ENCODE assay signal across 9 mouse cellular contexts in the genomic region with DNA sequence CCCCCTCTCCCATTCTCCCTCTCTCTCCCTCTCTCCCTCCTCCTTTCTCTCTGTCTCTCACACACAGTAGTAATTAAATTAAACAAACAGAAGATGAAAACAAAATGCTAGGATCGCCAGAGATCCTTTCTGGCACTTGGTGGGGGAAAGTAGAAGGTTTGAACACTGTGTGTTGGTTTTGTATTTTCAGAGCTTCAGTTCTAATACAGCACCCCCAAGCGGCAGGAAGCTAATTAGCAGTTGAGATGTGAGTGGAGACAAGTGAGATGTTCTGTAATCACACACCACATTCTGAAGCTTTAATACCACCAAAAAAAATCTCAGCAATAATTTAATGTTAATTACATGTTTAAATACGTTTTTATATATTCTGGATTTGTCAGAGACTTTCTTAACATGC. TPM values are rescaled to one million over a fixed set of nuclear protein-coding genes. Genes with fewer than 3 reads are reported as not detected.
DNase-seq lines count a peak whose midpoint lies in the region; ATAC-seq lines count a peak whose summit lies in the region.
"Had no signal": no experiment of that assay in that cellular context is flagged by ENCODE, and none has a peak within 500 bp of the region (broad histone marks: within the 10 kb centered on the region; RNA-seq: fewer than 3 reads in every experiment).

No protein-coding gene starts in this region.

- no peak overlapping the region for H3K4me3 ChIP-seq in heart, embryonic 12.5 days
- H3K4me3 ChIP-seq: midbrain, embryonic 12.5 days had no signal

- DNase-seq in heart, adult 18-20 months = peak; percentile 32 to 72
- DNase-seq in right cerebral cortex, adult 18-20 months = peak; percentile 30
- DNase-seq in right cerebral cortex, postnatal 36 days (ENCODE audit: low spot score in 2 of 2) = no peak
- DNase-seq in adrenal gland, postnatal 14 days = peak; percentile 69
- DNase-seq in kidney, postnatal 14 days = peak; percentile 60
- peak; percentile 66 for DNase-seq in retina, postnatal 1 day

- no peaks in the 10 kb centered on the region for H3K9me3 ChIP-seq in heart, embryonic 12.5 days (replicated peaks)
- H3K9me3 ChIP-seq: midbrain, embryonic 12.5 days had no signal

- no peak for ATAC-seq in heart, embryonic 12.5 days (ENCODE audit: insufficient number of reproducible peaks, low FRiP score)
- no peak for ATAC-seq in inflammation-experienced regulatory T-cells, adult 6 months

- no peaks in the 10 kb centered on the region for H3K27me3 ChIP-seq in heart, embryonic 12.5 days (replicated peaks)
- H3K27me3 ChIP-seq: midbrain, embryonic 12.5 days had no signal

- no peak overlapping the region for H3K9ac ChIP-seq in heart, embryonic 12.5 days
- H3K9ac ChIP-seq: midbrain, embryonic 12.5 days had no signal

- no peak overlapping the region for H3K4me2 ChIP-seq in heart, embryonic 12.5 days
- H3K4me2 ChIP-seq: midbrain, embryonic 12.5 days had no signal

- no peaks in the 10 kb centered on the region for H3K4me1 ChIP-seq in heart, embryonic 12.5 days (replicated peaks)
- H3K4me1 ChIP-seq: midbrain, embryonic 12.5 days had no signal

- H3K27ac ChIP-seq in heart, embryonic 12.5 days (ENCODE audit: poor library complexity, severe bottlenecking) = no peak overlapping the region
- H3K27ac ChIP-seq: midbrain, embryonic 12.5 days had no signal

- peaks cover 58% of the 10 kb centered on the region for H3K36me3 ChIP-seq in heart, embryonic 12.5 days

- WGBS in heart, embryonic 12.5 days = 16% methylated on average over 3 of the region's 3 CpGs

RNA-seq across cellular contexts. Expression of a gene that starts 16.0 kb away (rescaled TPM):
- 10 to 100 TPM; 18.2 to 19.6 TPM for total RNA-seq in heart, adult 18-20 months (2021)
- 30.7 and 31.2 TPM in 2 replicates for polyA plus RNA-seq in heart, embryonic 12.5 days (2016; fragmentation: Nextera tagmentation; extraction: Ambion mirVana)
- total RNA-seq in adrenal gland, postnatal 14 days (2021) = 18.7 and 22.9 TPM in 2 replicates
- not detected for polyA plus RNA-seq in inflammation-experienced regulatory T-cells, adult 6 months (2017; shearing (Covaris generic))

RNA-seq across cellular contexts. Expression of a gene that starts 29.2 kb away (rescaled TPM):
- 10 to 100 TPM; 10.7 TPM for total RNA-seq in heart, adult 18-20 months (2021)
- 54.8 and 55.4 TPM in 2 replicates for polyA plus RNA-seq in heart, embryonic 12.5 days (2016; fragmentation: Nextera tagmentation; extraction: Ambion mirVana)
- 23.0 and 31.5 TPM in 2 replicates for total RNA-seq in adrenal gland, postnatal 14 days (2021)
- not detected for polyA plus RNA-seq in inflammation-experienced regulatory T-cells, adult 6 months (2017; shearing (Covaris generic))

Comparison
In these comparisons a context has a peak if more than half of its experiments do, and no peak if none do; other contexts are left out.
1. DNase-seq: peak in heart, adult 18-20 months (2 of 2), right cerebral cortex, adult 18-20 months (single experiment), adrenal gland, postnatal 14 days (single experiment), kidney, postnatal 14 days (single experiment) and retina, postnatal 1 day (single experiment); none in right cerebral cortex, postnatal 36 days (0 of 2).